Mouse (Mus musculus): ENCODE data around the gene Palm. TPM values are rescaled to one million over a fixed set of nuclear protein-coding genes. Genes with fewer than 3 reads are reported as not detected.

Palm gene
- polyA plus RNA-seq (2012; rRNA removed), result 138 and 149 TPM in 2 replicates

GRCm38 (mm10) chr10:79793051-79793737, at the start of gene Palm:
Gene Palm, plus strand, starts transcription at chr10:79793572.

DNA sequence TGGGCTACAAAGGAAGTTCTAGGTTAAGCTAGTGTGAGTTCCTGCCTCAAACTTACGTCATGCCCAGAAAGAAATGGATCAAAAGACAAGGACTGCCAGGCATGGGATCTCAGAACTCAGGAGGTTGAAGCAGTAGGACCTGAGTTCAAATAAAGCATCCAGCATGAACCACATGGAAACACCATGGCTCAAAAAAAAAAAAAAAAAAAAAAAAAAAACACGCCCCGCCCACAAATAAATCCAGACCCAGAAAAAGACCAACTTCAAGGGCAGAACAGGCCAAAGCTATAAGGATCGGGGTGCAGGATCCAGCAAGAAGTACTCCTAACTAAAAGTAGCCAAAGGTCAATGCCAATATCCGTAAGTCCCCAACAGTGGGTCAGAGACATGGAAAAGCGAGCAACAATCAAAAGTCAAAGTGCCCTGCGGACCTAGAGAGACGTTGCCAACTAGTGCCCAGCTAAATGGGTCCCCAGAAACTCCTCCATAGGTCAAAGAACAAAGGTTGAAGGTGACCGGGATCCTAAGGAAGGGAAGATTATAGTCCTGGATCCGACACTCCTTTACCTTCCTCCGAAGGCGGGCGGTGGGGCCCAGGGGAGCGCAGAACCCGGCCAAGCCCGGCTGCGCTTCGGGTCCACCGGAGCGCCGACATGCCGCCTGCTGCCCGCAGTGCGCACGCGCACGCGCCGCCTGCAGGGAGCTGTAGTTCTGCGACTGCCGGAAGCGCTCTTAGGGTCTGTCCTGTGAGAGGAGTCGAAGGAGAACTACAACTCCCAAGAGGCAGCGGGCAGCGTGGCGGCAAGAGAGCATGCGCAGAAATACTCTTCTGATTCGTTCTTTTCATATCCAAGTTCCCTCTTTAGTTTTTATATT, 47.2 kb upstream of the Palm start, which contains the start of gene Polrmt:
TSS of gene Polrmt (minus strand) at position 684 of the 876 bp plus-strand sequence.

GRCm38 (mm10) chr10:79754856-79755516, 38.4 kb upstream of the Palm start, which contains the start of gene Fgf22:
Gene Fgf22, plus strand, starts transcription at chr10:79755076.

GRCm38 (mm10) chr10:79766508-79767325, 26.7 kb upstream of the Palm start, which contains the start of gene Rnf126:
Gene Rnf126, minus strand, starts transcription at chr10:79766952.

GRCm38 (mm10) chr10:79777103-79777531, 16.3 kb upstream of the Palm start, which contains the start of gene Fstl3:
Gene Fstl3, plus strand, starts transcription at chr10:79777272.

DNA sequence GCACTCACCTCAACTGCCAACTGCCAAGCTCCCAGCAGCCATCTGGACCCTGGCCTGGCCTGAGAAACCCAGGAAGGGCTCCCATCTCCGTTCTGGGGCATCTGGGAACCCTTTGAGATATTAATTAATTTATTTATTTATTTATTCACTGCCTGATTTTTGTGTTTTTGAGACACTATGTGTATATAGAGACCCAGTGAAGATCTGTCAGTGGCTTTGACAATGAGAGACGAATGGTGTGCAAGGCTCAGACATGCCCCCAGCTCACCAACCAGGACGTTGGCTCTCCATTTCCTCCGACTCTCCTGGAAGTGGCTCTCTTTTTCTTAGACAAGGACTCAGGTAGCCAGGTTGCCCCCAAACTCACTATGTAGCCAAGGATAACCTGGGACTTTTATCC, 2.5 kb upstream of the Palm start, which contains the start of gene Prss57:
TSS of gene Prss57 (minus strand) at position 101 of the 400 bp plus-strand sequence.

DNA sequence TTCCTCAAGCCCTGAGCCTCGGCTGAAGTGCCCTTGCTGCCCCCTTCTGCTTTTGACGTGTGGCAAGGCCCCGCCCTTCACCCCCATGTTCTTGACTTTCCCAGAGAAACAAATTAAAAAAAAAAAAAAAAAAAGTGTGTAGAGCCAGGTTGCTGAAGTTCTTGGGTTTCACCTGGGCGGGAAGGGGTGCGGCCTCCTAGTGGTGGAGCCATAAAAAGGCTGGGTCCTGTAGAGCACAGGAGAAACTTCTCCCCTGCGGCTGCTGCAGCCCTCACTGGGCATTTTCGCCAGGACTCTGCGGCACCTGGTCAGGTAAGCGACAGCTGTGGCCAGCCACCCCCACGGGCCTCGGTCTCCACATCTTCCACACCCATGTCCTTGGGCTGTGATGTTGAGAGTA, 27.4 kb downstream of the Palm start, which contains the start of gene Misp:
TSS of gene Misp (plus strand) at position 208 of the 400 bp plus-strand sequence.

GRCm38 (mm10) chr10:79853860-79854795, 60.8 kb downstream of the Palm start, which contains the start of gene Ptbp1:
Gene Ptbp1, plus strand, starts transcription at chr10:79854427.

Other genes with a start within 250 kb of the Palm start
- 126 and 127 TPM in 2 replicates for gene Mier2, start 238.4 kb upstream of the Palm start, polyA plus RNA-seq (2012; rRNA removed)
- not detected in 2 replicates for gene Theg, start 206.2 kb upstream of the Palm start, polyA plus RNA-seq (2012; rRNA removed)
- 5.7 and 7.0 TPM in 2 replicates for gene C2cd4c, start 179.5 kb upstream of the Palm start, polyA plus RNA-seq (2012; rRNA removed)
- gene Shc2, start 155.7 kb upstream of the Palm start, polyA plus RNA-seq (2012; rRNA removed), result 41.4 and 51.8 TPM in 2 replicates
- gene Odf3l2, start 147.8 kb upstream of the Palm start, polyA plus RNA-seq (2012; rRNA removed), result 0.13 TPM in 1 of 2 replicates, not detected in the other
- 0.74 and 1.9 TPM in 2 replicates for gene Madcam1, start 129.0 kb upstream of the Palm start, polyA plus RNA-seq (2012; rRNA removed)
- gene Tpgs1, start 124.2 kb upstream of the Palm start, polyA plus RNA-seq (2012; rRNA removed), result 71.9 and 73.4 TPM in 2 replicates
- 129 and 130 TPM in 2 replicates for gene Cdc34, start 111.4 kb upstream of the Palm start, polyA plus RNA-seq (2012; rRNA removed)
- gene Gzmm, start 104.6 kb upstream of the Palm start, polyA plus RNA-seq (2012; rRNA removed), result 1.2 and 1.8 TPM in 2 replicates
- gene Bsg, start 89.1 kb upstream of the Palm start, polyA plus RNA-seq (2012; rRNA removed), result 479 and 560 TPM in 2 replicates
- gene Hcn2, start 76.9 kb upstream of the Palm start, polyA plus RNA-seq (2012; rRNA removed), result 7.4 and 8.4 TPM in 2 replicates
- 63.8 and 70.7 TPM in 2 replicates for gene Polrmt, start 47.0 kb upstream of the Palm start, polyA plus RNA-seq (2012; rRNA removed)
- gene Fgf22, start 38.5 kb upstream of the Palm start, polyA plus RNA-seq (2012; rRNA removed), result 0.55 and 0.59 TPM in 2 replicates
- 151 and 157 TPM in 2 replicates for gene Rnf126, start 26.6 kb upstream of the Palm start, polyA plus RNA-seq (2012; rRNA removed)
- gene Fstl3, start 16.3 kb upstream of the Palm start, polyA plus RNA-seq (2012; rRNA removed), result 1.9 and 3.5 TPM in 2 replicates
- 0.10 and 0.13 TPM in 2 replicates for gene Prss57, start 2.6 kb upstream of the Palm start, polyA plus RNA-seq (2012; rRNA removed)
- gene Misp, start 27.4 kb downstream of the Palm start, polyA plus RNA-seq (2012; rRNA removed), result 0.93 and 0.94 TPM in 2 replicates
- gene Ptbp1, start 60.9 kb downstream of the Palm start, polyA plus RNA-seq (2012; rRNA removed), result 210 and 249 TPM in 2 replicates
- 14.8 and 17.6 TPM in 2 replicates for gene Prtn3, start 80.9 kb downstream of the Palm start, polyA plus RNA-seq (2012; rRNA removed)
- 764 and 843 TPM in 2 replicates for gene Plppr3, start 81.1 kb downstream of the Palm start, polyA plus RNA-seq (2012; rRNA removed)
- 0.29 and 0.48 TPM in 2 replicates for gene Elane, start 92.7 kb downstream of the Palm start, polyA plus RNA-seq (2012; rRNA removed)
- 0.32 and 0.45 TPM in 2 replicates for gene Cfd, start 97.3 kb downstream of the Palm start, polyA plus RNA-seq (2012; rRNA removed)
- gene Med16, start 115.4 kb downstream of the Palm start, polyA plus RNA-seq (2012; rRNA removed), result 72.2 and 72.6 TPM in 2 replicates
- not detected in 2 replicates for gene Gm26602, start 117.3 kb downstream of the Palm start, polyA plus RNA-seq (2012; rRNA removed)
- gene Kiss1r, start 123.4 kb downstream of the Palm start, polyA plus RNA-seq (2012; rRNA removed), result 2.9 and 3.3 TPM in 2 replicates
- 151 and 165 TPM in 2 replicates for gene R3hdm4, start 127.6 kb downstream of the Palm start, polyA plus RNA-seq (2012; rRNA removed)
- 5.7 and 5.8 TPM in 2 replicates for gene Arid3a, start 133.5 kb downstream of the Palm start, polyA plus RNA-seq (2012; rRNA removed)
- gene Wdr18, start 166.6 kb downstream of the Palm start, polyA plus RNA-seq (2012; rRNA removed), result 56.8 and 61.0 TPM in 2 replicates
- gene Grin3b, start 177.1 kb downstream of the Palm start, polyA plus RNA-seq (2012; rRNA removed), result 0.28 and 0.36 TPM in 2 replicates
- gene Tmem259, start 190.8 kb downstream of the Palm start, polyA plus RNA-seq (2012; rRNA removed), result 232 and 237 TPM in 2 replicates
- 24.5 and 48.2 TPM in 2 replicates for gene Cnn2, start 195.0 kb downstream of the Palm start, polyA plus RNA-seq (2012; rRNA removed)
- 11.6 and 12.4 TPM in 2 replicates for gene Abca7, start 202.9 kb downstream of the Palm start, polyA plus RNA-seq (2012; rRNA removed)
- gene Arhgap45, start 223.1 kb downstream of the Palm start, polyA plus RNA-seq (2012; rRNA removed), result 4.7 and 6.9 TPM in 2 replicates
- 262 and 267 TPM in 2 replicates for gene Polr2e, start 246.2 kb downstream of the Palm start, polyA plus RNA-seq (2012; rRNA removed)

Measured in central nervous system, embryonic 14 days (tissue).